Mouse (Mus musculus) spleen, adult 2 months (tissue): ENCODE results near the gene Cerk. TPM values are rescaled to one million over a fixed set of nuclear protein-coding genes. Genes with fewer than 3 reads are reported as not detected.
A peak's percentile ranks its signal among the peaks of the same experiment; 100 is the strongest.

ENCODE experiments used
- DNase-seq, 2 experiments: peaks; one replicate each; pipeline versions ENCODE4 v3.0.0 to v3.0.0-alpha.2; 2012 to 2021; ENCODE audit warnings: low spot score in 2 of 2, low read depth in 1 of 2
- H3K27ac ChIP-seq: fragments of 200-500 bp; 2 replicates; pipeline ENCODE4 v1.5.1; 2012; ENCODE audit warnings: low read length, inconsistent platforms; ENCODE audit not compliant: insufficient read depth
- H3K27me3 ChIP-seq: fragments of 200-500 bp; 2 replicates; pipeline ENCODE4 v1.6.1; 2012; ENCODE audit warnings: mild to moderate bottlenecking, moderate library complexity, low read length, inconsistent platforms; ENCODE audit not compliant: control insufficient read depth, insufficient read depth
- H3K36me3 ChIP-seq: fragments of 200-500 bp; 2 replicates; pipeline ENCODE4 v1.6.1; 2012; ENCODE audit warnings: mild to moderate bottlenecking, low read length, inconsistent platforms; ENCODE audit not compliant: control insufficient read depth, insufficient read depth
- H3K4me1 ChIP-seq: fragments of 200-500 bp; 2 replicates; pipeline ENCODE4 v1.6.1; 2011; ENCODE audit warnings: inconsistent platforms; ENCODE audit not compliant: control insufficient read depth, insufficient read depth, insufficient read length
- H3K4me3 ChIP-seq: fragments of 200-500 bp; 2 replicates; pipeline ENCODE4 v1.5.1; 2011; ENCODE audit warnings: mild to moderate bottlenecking, inconsistent platforms; ENCODE audit not compliant: insufficient read depth, insufficient read length; ENCODE audit errors: extremely low read depth
- CTCF ChIP-seq: fragments of 200-500 bp; IDR thresholded peaks from 2 replicates; pipeline ENCODE4 v1.5.1; 2011; ENCODE audit warnings: mild to moderate bottlenecking, inconsistent platforms; ENCODE audit not compliant: insufficient read depth, insufficient read length, insufficient replicate concordance; ENCODE audit errors: extremely low read depth
- POLR2A ChIP-seq: fragments of 200-500 bp; IDR thresholded peaks from 2 replicates; pipeline ENCODE4 v1.6.1; 2011; ENCODE audit warnings: low read depth, low read length, inconsistent platforms
- WGBS: fragments of 180-500 bp; shearing (Covaris S2); methylation state at CpG from one replicate; pipeline ENCODE4 v1.1.7; 2018; 5-methylcytosine and 5-hydroxymethylcytosine counted together
- polyA plus RNA-seq: library from polyadenylated mRNA; depleted of rRNA; stranded (reverse); fragments of >200 nt; gene quantifications from 2 replicates; pipeline ENCODE4 v1.2.3, GENCODE M21; 2012

Gene Cerk
- polyA plus RNA-seq, 1 experiment = 64.4 TPM

DNA sequence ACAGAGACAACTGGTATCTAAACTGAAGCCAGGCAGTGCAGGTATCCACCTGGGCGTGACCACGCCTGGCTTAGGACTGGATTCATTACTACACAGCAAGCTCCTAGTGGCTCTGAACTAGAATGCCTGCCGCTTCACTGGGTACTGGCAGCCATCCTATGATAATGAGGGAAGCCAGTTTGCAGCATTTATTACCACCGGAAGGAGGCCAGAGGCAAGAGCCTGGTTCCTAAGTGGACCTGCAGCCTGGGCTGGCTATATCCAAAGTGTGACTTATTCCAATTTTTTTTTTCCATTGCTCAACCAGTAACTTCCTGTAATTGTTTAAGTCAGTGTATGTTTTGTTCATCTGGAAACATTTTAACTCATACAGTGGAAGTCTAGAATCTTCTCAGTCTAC is 20.4 kb upstream of the Cerk start:
- WGBS = 92% methylated on average over 4 of the region's 4 CpGs
- no peak overlapping the region for H3K27ac ChIP-seq
- TF ChIP-seq CTCF (no peak), POLR2A (no peak)

DNA sequence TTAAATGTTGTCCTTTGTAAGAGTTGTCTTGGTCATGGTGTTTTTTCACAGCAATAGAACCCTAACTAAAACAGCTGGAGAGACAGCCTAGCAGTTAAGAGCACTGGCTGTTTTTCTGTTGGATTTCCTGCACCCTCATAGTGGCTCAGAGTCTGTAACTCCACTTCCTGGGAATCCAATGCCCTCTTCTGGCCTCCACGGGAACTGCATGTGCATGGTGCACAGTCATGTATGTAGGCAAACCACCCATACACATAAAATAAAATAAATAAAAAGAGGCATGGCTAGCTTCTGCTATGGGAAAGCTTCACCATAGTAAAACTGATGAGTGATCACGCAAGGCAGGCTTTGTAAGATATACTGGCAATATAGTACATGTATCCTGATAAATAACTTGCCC is 19.4 kb upstream of the Cerk start:
- DNase-seq = peak in 1 of 2 experiments; percentile 78
- no peak overlapping the region for H3K27ac ChIP-seq
- no peaks in the 10 kb centered on the region for H3K36me3 ChIP-seq
- peaks cover 39% of the 10 kb centered on the region for H3K4me1 ChIP-seq
- peak; percentile 62; the same call in 1 of the 2 replicates for TF ChIP-seq CTCF
- no peak for TF ChIP-seq POLR2A
- H3K4me3 ChIP-seq = no peak overlapping the region
- no peaks in the 10 kb centered on the region for H3K27me3 ChIP-seq
- WGBS = 66% methylated on average over 2 of the region's 2 CpGs

More for the DNA sequence above, 20.4 kb upstream of the Cerk start:
- no peaks in the 10 kb centered on the region for H3K36me3 ChIP-seq
- DNase-seq = no peak
- H3K27me3 ChIP-seq = no peaks in the 10 kb centered on the region
- H3K4me1 ChIP-seq = peaks cover 31% of the 10 kb centered on the region
- H3K4me3 ChIP-seq = no peak overlapping the region

DNA sequence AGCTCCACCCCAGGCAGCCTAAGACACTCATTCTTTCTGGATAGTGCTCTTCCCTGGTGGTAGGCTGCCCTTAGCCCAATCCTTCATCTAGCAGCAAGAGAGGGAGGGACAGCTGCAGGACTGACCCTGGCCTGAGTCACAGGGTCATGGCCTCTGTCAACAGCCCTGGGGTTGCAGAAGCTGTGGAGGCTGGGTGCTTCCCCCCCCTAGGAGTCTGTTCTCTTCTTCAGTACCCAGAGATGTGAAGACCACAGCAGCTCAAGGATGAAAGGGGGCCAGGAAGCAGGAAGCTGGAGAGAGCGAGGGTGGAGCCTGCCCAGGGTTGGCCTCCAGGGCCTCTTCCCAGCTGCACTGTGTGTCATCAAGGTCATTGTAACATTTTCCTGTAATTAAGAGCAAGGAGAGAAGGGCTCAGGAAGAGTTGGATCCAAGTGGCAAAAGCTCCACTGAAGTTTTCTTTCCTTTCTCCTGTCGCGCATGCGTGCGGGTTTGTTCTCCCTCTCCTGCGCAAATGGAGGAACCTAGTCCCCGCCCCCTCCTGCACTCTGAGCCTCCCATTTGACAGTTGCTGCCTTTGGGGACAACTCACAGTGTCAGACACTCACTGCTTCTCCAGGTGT is 18.1 kb upstream of the Cerk start:
- no peak for TF ChIP-seq CTCF
- TF ChIP-seq POLR2A = no peak
- H3K4me1 ChIP-seq = peaks cover 39% of the 10 kb centered on the region
- WGBS = 47% methylated on average over 7 of the region's 7 CpGs
- no peaks in the 10 kb centered on the region for H3K36me3 ChIP-seq
- peak in 1 of 2 experiments; percentile 50 for DNase-seq
- H3K27ac ChIP-seq = peak overlapping the region; percentile 60; the same call in 1 of the 2 replicates
- no peaks in the 10 kb centered on the region for H3K27me3 ChIP-seq
- H3K4me3 ChIP-seq = no peak overlapping the region

DNA sequence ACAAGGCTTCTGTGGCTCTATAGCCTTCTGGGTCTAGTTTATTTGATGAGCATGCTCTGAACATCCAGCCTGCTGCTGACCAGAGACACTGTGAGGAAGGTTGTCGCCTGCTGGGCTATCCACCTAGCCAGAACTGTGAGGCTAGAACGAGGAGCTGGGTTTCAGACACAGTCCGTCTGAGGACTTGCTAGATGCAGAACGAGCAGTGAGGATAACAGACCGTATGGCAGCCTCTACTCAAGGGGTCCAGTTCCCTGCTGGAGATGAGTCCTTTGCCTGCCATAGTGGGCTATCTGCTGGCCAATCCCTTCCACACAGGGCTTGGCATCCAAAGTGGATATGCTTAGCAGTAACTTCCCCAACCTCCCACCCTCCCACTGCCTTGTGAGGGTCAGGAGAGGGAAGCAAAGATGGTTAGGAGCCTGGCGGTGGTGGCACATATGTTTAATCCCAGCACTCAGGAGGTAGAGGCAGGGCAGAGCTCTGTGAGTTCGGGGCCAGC is 17.4 kb upstream of the Cerk start:
- H3K27ac ChIP-seq = peak overlapping the region; percentile 60
- WGBS = 77% methylated on average over 7 of the region's 7 CpGs
- TF ChIP-seq CTCF (no peak), POLR2A (no peak)

DNA sequence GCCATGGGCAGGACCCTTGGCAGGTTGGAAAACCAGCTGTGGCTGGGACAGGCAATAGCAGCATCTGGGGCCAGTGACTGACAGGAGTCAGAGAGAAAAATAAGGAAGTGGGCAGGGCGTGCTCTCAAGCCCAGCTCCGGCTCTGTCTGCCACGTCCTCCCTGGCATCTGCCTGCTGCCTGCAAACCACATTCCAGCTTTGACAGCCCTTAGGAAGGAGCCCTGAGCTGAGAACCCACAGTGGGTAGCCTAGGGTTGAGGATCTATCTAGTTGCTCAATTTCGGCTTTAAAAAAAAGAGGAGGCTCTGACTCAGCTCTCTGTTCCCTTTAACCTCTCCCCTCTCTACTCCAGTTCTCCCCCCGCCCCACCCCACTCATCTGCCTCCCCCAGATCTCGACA is 16.7 kb upstream of the Cerk start:
- H3K4me3 ChIP-seq = no peak overlapping the region

More for the DNA sequence above, 17.4 kb upstream of the Cerk start:
- Histone ChIP-seq H3K4me3 (no peak overlapping the region), H3K27me3 (no peaks in the 10 kb centered on the region), H3K36me3 (no peaks in the 10 kb centered on the region), H3K4me1 (peaks cover 39% of the 10 kb centered on the region)
- DNase-seq = no peak

DNA sequence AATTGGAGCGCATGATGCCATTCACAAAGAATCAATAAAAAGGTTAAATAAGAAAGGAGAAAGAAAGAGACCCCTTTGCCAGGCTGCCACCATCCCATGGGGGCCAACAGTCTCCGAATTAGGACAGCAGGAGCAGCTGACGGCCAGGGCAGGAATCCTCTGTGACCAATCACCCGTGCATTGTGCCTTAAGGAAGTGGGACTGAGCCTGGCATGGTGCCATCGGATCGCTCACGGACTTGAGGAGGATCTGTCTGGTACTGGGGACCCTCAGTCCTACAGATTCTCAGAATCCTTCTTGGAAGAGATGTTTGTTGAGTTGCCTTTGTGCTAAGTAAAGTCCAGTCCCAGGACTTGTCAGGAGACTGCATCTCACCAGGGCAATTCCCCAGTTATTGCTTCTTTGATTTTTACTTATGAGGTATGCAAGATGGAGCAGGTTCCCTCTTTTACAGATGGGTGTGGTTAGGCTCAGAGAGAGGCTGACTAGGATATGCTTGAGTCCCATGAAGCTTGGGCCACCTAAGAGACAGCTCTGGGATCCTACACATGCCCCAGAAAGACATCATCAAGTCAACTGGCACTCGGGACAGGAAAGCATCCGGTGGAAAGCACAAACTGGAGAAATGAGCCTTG is 15.9 kb upstream of the Cerk start:
- no peaks in the 10 kb centered on the region for H3K36me3 ChIP-seq
- H3K27ac ChIP-seq = peak overlapping the region; percentile 72
- no peak for DNase-seq
- WGBS = 79% methylated on average over 9 of the region's 9 CpGs
- TF ChIP-seq CTCF (no peak), POLR2A (no peak)
- H3K27me3 ChIP-seq = no peaks in the 10 kb centered on the region
- H3K4me1 ChIP-seq = peaks cover 39% of the 10 kb centered on the region
- H3K4me3 ChIP-seq = no peak overlapping the region

More for the DNA sequence above, 16.7 kb upstream of the Cerk start:
- WGBS = 0% methylated on average over 6 of the region's 6 CpGs
- DNase-seq = peak in 1 of 2 experiments; percentile 65
- H3K4me1 ChIP-seq = peaks cover 39% of the 10 kb centered on the region
- no peaks in the 10 kb centered on the region for H3K27me3 ChIP-seq
- H3K27ac ChIP-seq = peak overlapping the region; percentile 72
- H3K36me3 ChIP-seq = no peaks in the 10 kb centered on the region
- TF ChIP-seq POLR2A (no peak), CTCF (no peak)

DNA sequence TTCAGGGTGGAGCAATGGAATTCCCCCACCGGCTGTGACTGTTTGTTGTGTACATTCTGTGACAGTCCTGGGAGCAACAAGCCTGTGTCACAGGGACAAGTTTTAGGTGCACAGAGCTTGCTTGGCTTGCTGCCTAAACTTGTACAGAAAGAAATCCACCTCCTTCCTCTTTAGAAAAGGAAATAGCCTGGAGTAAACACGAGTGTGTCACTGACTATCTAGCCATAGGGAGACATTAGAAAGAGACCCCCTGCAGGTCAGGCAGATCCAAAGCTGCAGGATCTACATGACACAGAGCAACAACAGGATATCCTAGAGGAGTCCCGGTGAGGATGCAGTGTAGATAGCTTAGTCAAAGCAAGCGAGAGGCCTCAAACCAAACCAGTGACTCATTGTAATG is 15.2 kb upstream of the Cerk start:
- 33% methylated on average over 4 of the region's 4 CpGs for WGBS
- peak in 1 of 2 experiments; percentile 12 for DNase-seq
- Histone ChIP-seq H3K27me3 (no peaks in the 10 kb centered on the region), H3K4me3 (no peak overlapping the region), H3K36me3 (no peaks in the 10 kb centered on the region), H3K4me1 (peaks cover 39% of the 10 kb centered on the region), H3K27ac (peak overlapping the region; percentile 44)
- TF ChIP-seq CTCF (no peak), POLR2A (no peak)
